Mouse (Mus musculus): Measurements from ENCODE around the gene Zfp273. TPM values are rescaled to one million over a fixed set of nuclear protein-coding genes. Genes with fewer than 3 reads are reported as not detected.
"Not testable (repeated sequence)": the region's sequence is repeated elsewhere in the genome, so short reads cannot be mapped to it uniquely, and the experiment has no call there.

Zfp273 gene
- polyA plus RNA-seq (2012; rRNA removed): 5.4 and 5.6 TPM in 2 replicates

- peak; percentile 80 to 85 for DNase-seq (ENCODE audit: extremely low spot score in 1 of 2, low spot score in 1 of 2)
Measured at GRCm38 (mm10) chr13:67813710-67814660, at the start of gene Zfp273. Zfp273 (plus strand) TSS chr13:67813740.

GRCm38 (mm10) chr13:67779265-67780221 is 34.0 kb upstream of the Zfp273 start, which contains the start of gene Zfp493:
Zfp493 (plus strand) TSS chr13:67779693.
- peak; percentile 53 to 85 for DNase-seq (ENCODE audit: extremely low spot score in 1 of 2, low spot score in 1 of 2)

GRCm38 (mm10) chr13:67791921-67792455 is 21.6 kb upstream of the Zfp273 start:
- no peak for DNase-seq (ENCODE audit: extremely low spot score in 1 of 2, low spot score in 1 of 2)

GRCm38 (mm10) chr13:67798618-67799017 is 14.9 kb upstream of the Zfp273 start:
- DNase-seq (ENCODE audit: extremely low spot score in 1 of 2, low spot score in 1 of 2): no peak

- not testable (repeated sequence) for DNase-seq (ENCODE audit: extremely low spot score in 1 of 2, low spot score in 1 of 2)
Measured at GRCm38 (mm10) chr13:67799151-67799550, 14.4 kb upstream of the Zfp273 start.

GRCm38 (mm10) chr13:67811651-67812210 is 1.8 kb upstream of the Zfp273 start:
- no peak for DNase-seq (ENCODE audit: extremely low spot score in 1 of 2, low spot score in 1 of 2)

- DNase-seq (ENCODE audit: extremely low spot score in 1 of 2, low spot score in 1 of 2): peak in 1 of 2 experiments; percentile 5
Measured at GRCm38 (mm10) chr13:67812961-67813709, 405 bp upstream of the Zfp273 start.

GRCm38 (mm10) chr13:67818636-67819035 is 5.1 kb downstream of the Zfp273 start:
- DNase-seq (ENCODE audit: extremely low spot score in 1 of 2, low spot score in 1 of 2): no peak

- DNase-seq (ENCODE audit: extremely low spot score in 1 of 2, low spot score in 1 of 2): peak; percentile 58 to 87
Measured at GRCm38 (mm10) chr13:67830911-67831336, 17.4 kb downstream of the Zfp273 start, which contains the start of gene Gm10037. Gm10037 (plus strand) TSS chr13:67831106.

- not testable (repeated sequence) for DNase-seq (ENCODE audit: extremely low spot score in 1 of 2, low spot score in 1 of 2)
Measured at GRCm38 (mm10) chr13:67833137-67833536, 19.6 kb downstream of the Zfp273 start.

- no peak for DNase-seq (ENCODE audit: extremely low spot score in 1 of 2, low spot score in 1 of 2)
Measured at GRCm38 (mm10) chr13:67843775-67844118, 30.2 kb downstream of the Zfp273 start.

- DNase-seq (ENCODE audit: extremely low spot score in 1 of 2, low spot score in 1 of 2): peak in 1 of 2 experiments; percentile 80
Measured at GRCm38 (mm10) chr13:67844119-67844852, 30.7 kb downstream of the Zfp273 start.

GRCm38 (mm10) chr13:67844853-67845194 is 31.3 kb downstream of the Zfp273 start:
- DNase-seq (ENCODE audit: extremely low spot score in 1 of 2, low spot score in 1 of 2): no peak

GRCm38 (mm10) chr13:67850361-67850760 is 36.8 kb downstream of the Zfp273 start:
- no peak for DNase-seq (ENCODE audit: extremely low spot score in 1 of 2, low spot score in 1 of 2)

- DNase-seq (ENCODE audit: extremely low spot score in 1 of 2, low spot score in 1 of 2): no peak
Measured at GRCm38 (mm10) chr13:67853130-67853529, 39.6 kb downstream of the Zfp273 start.

- no peak for DNase-seq (ENCODE audit: extremely low spot score in 1 of 2, low spot score in 1 of 2)
Measured at GRCm38 (mm10) chr13:67853983-67854382, 40.4 kb downstream of the Zfp273 start.

GRCm38 (mm10) chr13:67857317-67857716 is 43.8 kb downstream of the Zfp273 start:
- no peak for DNase-seq (ENCODE audit: extremely low spot score in 1 of 2, low spot score in 1 of 2)

GRCm38 (mm10) chr13:67862508-67862907 is 49.0 kb downstream of the Zfp273 start:
- no peak for DNase-seq (ENCODE audit: extremely low spot score in 1 of 2, low spot score in 1 of 2)

GRCm38 (mm10) chr13:67863026-67863425 is 49.5 kb downstream of the Zfp273 start, which contains the start of gene BC048507:
BC048507 (plus strand) TSS chr13:67863326.
- no peak for DNase-seq (ENCODE audit: extremely low spot score in 1 of 2, low spot score in 1 of 2)
